Mouse (Mus musculus) heart, adult 8-10 months (tissue): Measurements from ENCODE around the gene Gm8922. TPM values are rescaled to one million over a fixed set of nuclear protein-coding genes. Genes with fewer than 3 reads are reported as not detected.
"Not testable (repeated sequence)": the region's sequence is repeated elsewhere in the genome, so short reads cannot be mapped to it uniquely, and the experiment has no call there.

Source experiments
- DNase-seq: peaks from one replicate; pipeline ENCODE4 v3.0.0; 2022; ENCODE audit warnings: low spot score
- total RNA-seq, 4 experiments: library from RNA; stranded (reverse); gene quantifications; 2 replicates each; pipeline ENCODE4 v1.2.4; 2022

Gene Gm8922
- not detected for total RNA-seq

GRCm38 (mm10) chr5:11681659-11682058, at the start of gene Gm8922:
Gm8922 (plus strand) TSS chr5:11681959.
- DNase-seq = not testable (repeated sequence)

Other genes with a start within 250 kb of the Gm8922 start
- not detected for gene Gm8906, start 179.3 kb upstream of the Gm8922 start, total RNA-seq
- not detected for gene Gm6460, start 87.0 kb upstream of the Gm8922 start, total RNA-seq
- gene Gm8926, start 88.6 kb downstream of the Gm8922 start, total RNA-seq = not detected
- gene Gm6465, start 163.6 kb downstream of the Gm8922 start, total RNA-seq = not detected
- gene 4933402N22Rik, start 236.1 kb downstream of the Gm8922 start, total RNA-seq = not detected